Comparison of ENCODE assay signal across 9 mouse cellular contexts in genomic region chr1:91415311-91415710, GRCm38 (mm10). TPM values are rescaled to one million over a fixed set of nuclear protein-coding genes. Genes with fewer than 3 reads are reported as not detected.
DNase-seq lines count a peak whose midpoint lies in the region; ATAC-seq and TF ChIP-seq lines count a peak whose summit lies in the region.
"Had no signal": no experiment of that assay in that cellular context is flagged by ENCODE, and none has a peak within 500 bp of the region (broad histone marks: within the 10 kb centered on the region; RNA-seq: fewer than 3 reads in every experiment).

No protein-coding gene starts in this region.

- DNase-seq in heart, postnatal 0 days (ENCODE audit: low spot score) = no peak
- no peak for DNase-seq in heart, postnatal 4 days
- DNase-seq in hindbrain, embryonic 14.5 days (ENCODE audit: low spot score) = no peak
- no peak for DNase-seq in right cerebral cortex, postnatal 25 days
- DNase-seq in frontal cortex, postnatal 10 days (ENCODE audit: low spot score in 2 of 2) = no peak
- no peak for DNase-seq in Muller cell, postnatal 12 days (ENCODE audit: inconsistent ontology term)

- no peaks in the 10 kb centered on the region for H3K27me3 ChIP-seq in heart, postnatal 0 days (ENCODE audit: control insufficient read depth, insufficient read depth, low read length)
- no peaks in the 10 kb centered on the region for H3K27me3 ChIP-seq in embryonic facial prominence, embryonic 13.5 days
- H3K27me3 ChIP-seq in hindbrain, embryonic 14.5 days (ENCODE audit: control insufficient read depth, insufficient read depth, low read length) = no peaks in the 10 kb centered on the region
- no peaks in the 10 kb centered on the region for H3K27me3 ChIP-seq in myocyte (ENCODE audit: control insufficient read depth, insufficient read depth, insufficient read length)

- no peak for TF ChIP-seq POLR2A in myocyte (IDR thresholded peaks at IDR 0.05; ENCODE audit: insufficient read length, low read depth)

- WGBS in heart, postnatal 0 days = 78% methylated on average over 5 of the region's 5 CpGs
- WGBS in embryonic facial prominence, embryonic 13.5 days = 78% methylated on average over 5 of the region's 5 CpGs
- 46% methylated on average over 5 of the region's 5 CpGs for WGBS in hindbrain, embryonic 14.5 days

- ATAC-seq in heart, postnatal 0 days (ENCODE audit: insufficient read depth, low read depth) = no peak
- ATAC-seq in embryonic facial prominence, embryonic 13.5 days (ENCODE audit: insufficient number of reproducible peaks, insufficient read depth, low FRiP score, low TSS enrichment, low read depth) = no peak
- no peak for ATAC-seq in hindbrain, embryonic 14.5 days (ENCODE audit: low FRiP score)
- ATAC-seq: inflammation-experienced regulatory T-cells, adult 6 months had no signal

- H3K79me2 ChIP-seq in myocyte (ENCODE audit: control insufficient read depth, insufficient read depth) = no peaks in the 10 kb centered on the region

- no peak overlapping the region for H3K4me2 ChIP-seq in heart, postnatal 0 days (ENCODE audit: low read depth, low read length)
- H3K4me2 ChIP-seq in embryonic facial prominence, embryonic 13.5 days = peak overlapping the region; percentile 99; the same call in 1 of the 2 replicates
- 0 out of 2 replicates have a peak overlapping the region, but pooled peaks have one; percentile 95 for H3K4me2 ChIP-seq in hindbrain, embryonic 14.5 days (replicated peaks)
- H3K4me2 ChIP-seq in myocyte (ENCODE audit: low read depth) = peak overlapping the region; percentile 99

- H3K27ac ChIP-seq in heart, postnatal 0 days (ENCODE audit: low read depth) = peak overlapping the region; percentile 93
- H3K27ac ChIP-seq in embryonic facial prominence, embryonic 13.5 days = peak overlapping the region; percentile 88
- peak overlapping the region; percentile 89 for H3K27ac ChIP-seq in hindbrain, embryonic 14.5 days

- peaks cover 16% of the 10 kb centered on the region for H3K4me1 ChIP-seq in heart, postnatal 0 days (ENCODE audit: control insufficient read depth, insufficient read depth)
- peaks cover 35% of the 10 kb centered on the region for H3K4me1 ChIP-seq in embryonic facial prominence, embryonic 13.5 days
- peaks cover 33% of the 10 kb centered on the region for H3K4me1 ChIP-seq in hindbrain, embryonic 14.5 days (replicated peaks; ENCODE audit: control insufficient read depth, insufficient read depth, low read length)

- TF ChIP-seq CTCF in heart, postnatal 0 days (IDR thresholded peaks at IDR 0.05; ENCODE audit: low read depth) = no peak

- H3K4me3 ChIP-seq in heart, postnatal 0 days (ENCODE audit: low read depth, low read length) = no peak overlapping the region
- no peak overlapping the region for H3K4me3 ChIP-seq in embryonic facial prominence, embryonic 13.5 days
- H3K4me3 ChIP-seq in hindbrain, embryonic 14.5 days (replicated peaks; ENCODE audit: low read length) = no peak overlapping the region
- no peak overlapping the region for H3K4me3 ChIP-seq in myocyte

- H3K9me3 ChIP-seq in heart, postnatal 0 days (replicated peaks; ENCODE audit: control insufficient read depth, low read length) = no peaks in the 10 kb centered on the region
- no peaks in the 10 kb centered on the region for H3K9me3 ChIP-seq in embryonic facial prominence, embryonic 13.5 days
- H3K9me3 ChIP-seq in hindbrain, embryonic 14.5 days (ENCODE audit: control insufficient read depth, low read length) = no peaks in the 10 kb centered on the region

- no peak overlapping the region for H3K9ac ChIP-seq in heart, postnatal 0 days (replicated peaks; ENCODE audit: low read depth, low read length)
- peak overlapping the region; percentile 36; the same call in 1 of the 2 replicates for H3K9ac ChIP-seq in embryonic facial prominence, embryonic 13.5 days
- peak overlapping the region; percentile 63; the same call in 1 of the 2 replicates for H3K9ac ChIP-seq in hindbrain, embryonic 14.5 days

- no peak for TF ChIP-seq EP300 in heart, postnatal 0 days (IDR thresholded peaks at IDR 0.05; ENCODE audit: low read depth)

- no peak overlapping the region for H3ac ChIP-seq in myocyte (ENCODE audit: control insufficient read depth, insufficient read length)

- peaks cover 42% of the 10 kb centered on the region for H3K36me3 ChIP-seq in heart, postnatal 0 days (replicated peaks; ENCODE audit: control insufficient read depth, insufficient read depth, low read length)
- H3K36me3 ChIP-seq in embryonic facial prominence, embryonic 13.5 days = 0 out of 2 replicates have a peak, but pooled peaks cover 10% of the 10 kb centered on the region
- peaks cover 15% of the 10 kb centered on the region for H3K36me3 ChIP-seq in hindbrain, embryonic 14.5 days (replicated peaks; ENCODE audit: control insufficient read depth, insufficient read depth)
- H3K36me3 ChIP-seq in myocyte (ENCODE audit: control insufficient read depth, insufficient read depth) = no peaks in the 10 kb centered on the region

TF ChIP-seq in myocyte, 11 proteins besides CTCF, POLR2A, EP300 and RAD21:
- TF ChIP-seq MYOG (IDR thresholded peaks at IDR 0.05; ENCODE audit: control insufficient read depth in 1 of 3, insufficient read depth in 1 of 3, insufficient read length in 2 of 3, low read depth in 2 of 3) = no peak
- TF ChIP-seq TCF3 (IDR thresholded peaks at IDR 0.05; ENCODE audit: insufficient read length, low read depth) = no peak

RNA-seq across cellular contexts. Expression of gene Hes6, which starts 1.5 kb away (rescaled TPM):
- total RNA-seq in heart, postnatal 0 days (2014; rRNA removed; ENCODE audit: low replicate concordance) = 81.4 and 82.5 TPM in 2 replicates
- 61.0 and 64.3 TPM in 2 replicates for polyA plus RNA-seq in heart, postnatal 0 days (2015; fragmentation: Nextera tagmentation; extraction: Ambion mirVana)
- total RNA-seq in heart, postnatal 4 days (2021) = 10 to 100 TPM; 29.6 to 30.6 TPM
- polyA plus RNA-seq in embryonic facial prominence, embryonic 13.5 days (2015; fragmentation: Nextera tagmentation; extraction: Ambion mirVana) = 63.7 and 70.8 TPM in 2 replicates
- 125 and 129 TPM in 2 replicates for polyA plus RNA-seq in hindbrain, embryonic 14.5 days (2014; fragmentation: Nextera tagmentation; extraction: Ambion mirVana)
- polyA plus RNA-seq in myocyte (2012; fragmentation: generic; extraction: Trizol) = 250 TPM

RNA-seq across cellular contexts. Expression of gene Ilkap, which starts 16.7 kb away (rescaled TPM):
- 58.1 and 70.5 TPM in 2 replicates for total RNA-seq in heart, postnatal 0 days (2014; rRNA removed; ENCODE audit: low replicate concordance)
- 71.4 and 75.1 TPM in 2 replicates for polyA plus RNA-seq in heart, postnatal 0 days (2015; fragmentation: Nextera tagmentation; extraction: Ambion mirVana)
- 10 to 100 TPM; 58.2 to 59.1 TPM for total RNA-seq in heart, postnatal 4 days (2021)
- 152 and 158 TPM in 2 replicates for polyA plus RNA-seq in embryonic facial prominence, embryonic 13.5 days (2015; fragmentation: Nextera tagmentation; extraction: Ambion mirVana)
- polyA plus RNA-seq in hindbrain, embryonic 14.5 days (2014; fragmentation: Nextera tagmentation; extraction: Ambion mirVana) = 132 and 143 TPM in 2 replicates
- 80.3 TPM for polyA plus RNA-seq in myocyte (2012; fragmentation: generic; extraction: Trizol)

RNA-seq across cellular contexts. Expression of gene Per2, which starts 43.8 kb away (rescaled TPM):
- total RNA-seq in heart, postnatal 0 days (2014; rRNA removed; ENCODE audit: low replicate concordance) = 11.1 and 14.0 TPM in 2 replicates
- polyA plus RNA-seq in heart, postnatal 0 days (2015; fragmentation: Nextera tagmentation; extraction: Ambion mirVana) = 2.3 and 3.3 TPM in 2 replicates
- total RNA-seq in heart, postnatal 4 days (2021) = 10 to 100 TPM in 1 of 2 experiments, 1 to 10 TPM in 1; 8.5 to 11.2 TPM
- polyA plus RNA-seq in embryonic facial prominence, embryonic 13.5 days (2015; fragmentation: Nextera tagmentation; extraction: Ambion mirVana) = 3.0 and 3.5 TPM in 2 replicates
- polyA plus RNA-seq in hindbrain, embryonic 14.5 days (2014; fragmentation: Nextera tagmentation; extraction: Ambion mirVana) = 3.5 and 5.2 TPM in 2 replicates
- 1.8 TPM for polyA plus RNA-seq in myocyte (2012; fragmentation: generic; extraction: Trizol)

RNA-seq across cellular contexts. Expression of gene Erfe, which starts 49.1 kb away (rescaled TPM):
- 0.19 and 0.46 TPM in 2 replicates for total RNA-seq in heart, postnatal 0 days (2014; rRNA removed; ENCODE audit: low replicate concordance)
- polyA plus RNA-seq in heart, postnatal 0 days (2015; fragmentation: Nextera tagmentation; extraction: Ambion mirVana) = 0.40 and 0.71 TPM in 2 replicates
- 1 to 10 TPM; 1.1 to 1.4 TPM for total RNA-seq in heart, postnatal 4 days (2021)
- polyA plus RNA-seq in embryonic facial prominence, embryonic 13.5 days (2015; fragmentation: Nextera tagmentation; extraction: Ambion mirVana) = 1.6 and 1.7 TPM in 2 replicates
- 0.66 TPM in 1 of 2 replicates, not detected in the other for polyA plus RNA-seq in hindbrain, embryonic 14.5 days (2014; fragmentation: Nextera tagmentation; extraction: Ambion mirVana)
- polyA plus RNA-seq in myocyte (2012; fragmentation: generic; extraction: Trizol) = 13.1 TPM
- polyA plus RNA-seq: inflammation-experienced regulatory T-cells, adult 6 months had no signal
